Mouse (Mus musculus): ENCODE measurements at regions not wholly inside any gene's neighbourhood (a gene's known extent, or its start where the extent isn't known, plus 50 kb on each side); places are given as distances from the start of the nearest gene placed in this dataset.
A peak's percentile ranks its signal among the peaks of the same experiment; 100 is the strongest.
"Not testable (repeated sequence)": the region's sequence is repeated elsewhere in the genome, so short reads cannot be mapped to it uniquely, and the experiment has no call there.

- no peak for DNase-seq
These were observed 436.9 kb upstream of the Ghitm start for GRCm38 (mm10) chr14:37571971-37572370.

- no peak for DNase-seq
These were observed 423.2 kb upstream of the Ghitm start for GRCm38 (mm10) chr14:37558258-37558657.

- no peak for DNase-seq
These were observed 388.5 kb upstream of the Ghitm start for GRCm38 (mm10) chr14:37523616-37524015.

GRCm38 (mm10) chr14:37520631-37521030 lies 385.6 kb upstream of the Ghitm start:
- not testable (repeated sequence) for DNase-seq

GRCm38 (mm10) chr14:37505314-37505713 lies 370.2 kb upstream of the Ghitm start:
- peak; percentile 22 to 40 for DNase-seq

GRCm38 (mm10) chr14:37490711-37491110 lies 355.6 kb upstream of the Ghitm start:
- peak in 1 of 2 experiments; percentile 7 for DNase-seq

- no peak for DNase-seq
These were observed 350.2 kb upstream of the Ghitm start for GRCm38 (mm10) chr14:37485292-37485691.

- no peak for DNase-seq
These were observed 342.5 kb upstream of the Ghitm start for GRCm38 (mm10) chr14:37477599-37477998.

GRCm38 (mm10) chr14:37468711-37469110 lies 333.6 kb upstream of the Ghitm start:
- DNase-seq: no peak

GRCm38 (mm10) chr14:37440874-37441273 lies 305.8 kb upstream of the Ghitm start:
- DNase-seq: peak; percentile 92 to 96

GRCm38 (mm10) chr14:37430656-37431055 lies 295.6 kb upstream of the Ghitm start:
- no peak for DNase-seq

- DNase-seq: no peak
These were observed 290.4 kb upstream of the Ghitm start for GRCm38 (mm10) chr14:37425506-37425905.

GRCm38 (mm10) chr14:37421566-37421965 lies 286.5 kb upstream of the Ghitm start:
- DNase-seq: no peak

- not testable (repeated sequence) for DNase-seq
These were observed 277.5 kb upstream of the Ghitm start for GRCm38 (mm10) chr14:37412583-37412982.

- DNase-seq: no peak
These were observed 236.9 kb upstream of the Ghitm start for GRCm38 (mm10) chr14:37371972-37372371.

GRCm38 (mm10) chr14:37361896-37362295 lies 226.8 kb upstream of the Ghitm start:
- DNase-seq: no peak

GRCm38 (mm10) chr14:37355968-37356704 lies 221.1 kb upstream of the Ghitm start:
- peak; percentile 93 to 94 for DNase-seq

GRCm38 (mm10) chr14:37323392-37323791 lies 188.3 kb upstream of the Ghitm start:
- no peak for DNase-seq

GRCm38 (mm10) chr14:37315239-37315895 lies 180.3 kb upstream of the Ghitm start:
- peak; percentile 24 to 59 for DNase-seq

- DNase-seq: no peak
These were observed 178.8 kb upstream of the Ghitm start for GRCm38 (mm10) chr14:37313906-37314305.

GRCm38 (mm10) chr14:37312887-37313286 lies 177.8 kb upstream of the Ghitm start:
- DNase-seq: no peak

GRCm38 (mm10) chr14:37306622-37307274 lies 171.7 kb upstream of the Ghitm start:
- DNase-seq: no peak

- no peak for DNase-seq
These were observed 163.6 kb upstream of the Ghitm start for GRCm38 (mm10) chr14:37298631-37299030.

GRCm38 (mm10) chr14:37296531-37296930 lies 161.5 kb upstream of the Ghitm start:
- DNase-seq: no peak
